Mouse (Mus musculus): ENCODE data around the gene Mapre3. TPM values are rescaled to one million over a fixed set of nuclear protein-coding genes. Genes with fewer than 3 reads are reported as not detected.

Gene Mapre3
- total and polyA plus RNA-seq, 3 experiments = 0.28 to 2.3 (median 1.6) TPM

DNA sequence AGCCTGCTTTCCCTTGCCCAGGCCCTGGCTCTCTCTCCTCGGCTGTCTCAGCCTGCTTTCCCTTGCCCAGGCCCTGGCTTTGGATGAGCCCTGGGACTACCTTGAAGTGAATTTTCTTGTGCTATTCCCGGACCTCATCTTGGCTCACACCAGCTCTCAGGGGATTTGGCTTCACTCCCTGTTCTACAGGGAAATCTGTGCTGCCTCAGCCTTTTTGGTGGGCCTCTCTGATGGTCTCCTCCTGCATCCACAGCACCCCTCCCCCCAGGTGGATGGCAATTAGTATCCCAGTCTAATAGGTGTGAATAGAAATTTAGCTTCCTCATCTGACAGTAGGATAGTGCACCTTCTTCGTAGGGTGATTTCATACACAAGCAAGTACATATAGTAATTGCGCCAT lies 46.4 kb upstream of the Mapre3 start:
- TF ChIP-seq EP300 (IDR thresholded peaks at IDR 0.05; ENCODE audit: low read length) (no peak), RAD21 (IDR thresholded peaks at IDR 0.05; ENCODE audit: low read depth, low read length) (no peak), ZC3H11A (IDR thresholded peaks at IDR 0.05; ENCODE audit: low read depth, low read length) (no peak), UBTF (IDR thresholded peaks at IDR 0.05; ENCODE audit: low read depth, low read length) (no peak), NRF1 (IDR thresholded peaks at IDR 0.05; ENCODE audit: low read depth, low read length) (no peak), JUND (conservative IDR thresholded peaks at IDR 0.05; ENCODE audit: low read depth, low read length) (no peak), CTCF (conservative IDR thresholded peaks at IDR 0.05 in 1 of 2, IDR thresholded peaks at IDR 0.05 in 1 of 2; ENCODE audit: low read depth in 2 of 2, low read length in 2 of 2) (no peak), HCFC1 (IDR thresholded peaks at IDR 0.05; ENCODE audit: low read depth, low read length) (no peak), BHLHE40 (IDR thresholded peaks at IDR 0.05; ENCODE audit: low read depth, low read length) (no peak), MEF2A (IDR thresholded peaks at IDR 0.05; ENCODE audit: borderline replicate concordance, low read depth, low read length) (no peak), IRF4 (IDR thresholded peaks at IDR 0.05; ENCODE audit: low read depth, low read length) (no peak), SIN3A (IDR thresholded peaks at IDR 0.05; ENCODE audit: low read length) (no peak), MXI1 (IDR thresholded peaks at IDR 0.05; ENCODE audit: low read depth, low read length) (no peak), USF2 (conservative IDR thresholded peaks at IDR 0.05; ENCODE audit: low read depth, low read length) (no peak), CHD2 (IDR thresholded peaks at IDR 0.05; ENCODE audit: low read length) (no peak), E2F4 (IDR thresholded peaks at IDR 0.05; ENCODE audit: insufficient replicate concordance, low read depth, low read length) (no peak)
- dilution Hi-C loops (cut with MboI; ENCODE audit: extremely low pct_ligation_motif_present, extremely low pct_unique_long_range_greater_than_20kb, low sequenced_read_pairs) = no loop called here
- peaks cover 38% of the 10 kb centered on the region for H3K27me3 ChIP-seq (replicated peaks)

GRCm38 (mm10) chr5:30768598-30768997 lies 45.8 kb upstream of the Mapre3 start:
- dilution Hi-C loops (cut with MboI; ENCODE audit: extremely low pct_ligation_motif_present, extremely low pct_unique_long_range_greater_than_20kb, low sequenced_read_pairs) = no loop called here
- no peak for DNase-seq (ENCODE audit: extremely low read depth)
- Histone ChIP-seq H3K36me3 (replicated peaks in 1 of 2; ENCODE audit: control insufficient read depth in 1 of 2, insufficient read depth in 1 of 2, low read length in 1 of 2) (no peaks in the 10 kb centered on the region), H3K27me3 (replicated peaks) (peaks cover 37% of the 10 kb centered on the region), H3K4me1 (ENCODE audit: control insufficient read depth in 1 of 2, insufficient read depth in 2 of 2) (peaks cover 2 to 6% of the 10 kb centered on the region in 2 experiments), H3K4me2 (ENCODE audit: insufficient read depth, low read depth, poor library complexity, severe bottlenecking) (no peak overlapping the region), H3K4me3 (replicated peaks in 1 of 3; ENCODE audit: low read depth in 2 of 3, low read length in 2 of 3, poor library complexity in 1 of 3) (no peak overlapping the region), H3K9ac (ENCODE audit: insufficient read depth, low read depth) (no peak overlapping the region), H3K9me3 (replicated peaks; ENCODE audit: low read length) (peaks cover 8% of the 10 kb centered on the region), H3K79me2 (replicated peaks; ENCODE audit: control insufficient read depth, extremely low read depth, insufficient read depth, poor library complexity, severe bottlenecking) (no peaks in the 10 kb centered on the region), H3K27ac (ENCODE audit: insufficient read depth, low read depth) (no peak overlapping the region)
- in situ Hi-C loops (cut with MboI; ENCODE audit: low pct_ligation_motif_present, low pct_unique_long_range_greater_than_20kb, low sequenced_read_pairs) = no loop called here
- TF ChIP-seq MXI1 (IDR thresholded peaks at IDR 0.05; ENCODE audit: low read depth, low read length) (no peak), JUN (IDR thresholded peaks at IDR 0.05; ENCODE audit: insufficient read depth, low read depth, low read length) (no peak), SIN3A (IDR thresholded peaks at IDR 0.05; ENCODE audit: low read length) (no peak), NRF1 (IDR thresholded peaks at IDR 0.05; ENCODE audit: low read depth, low read length) (no peak), KAT2A (IDR thresholded peaks at IDR 0.05; ENCODE audit: insufficient replicate concordance, low read length) (no peak), UBTF (IDR thresholded peaks at IDR 0.05; ENCODE audit: low read depth, low read length) (no peak), RAD21 (IDR thresholded peaks at IDR 0.05; ENCODE audit: low read depth, low read length) (no peak), MYC (IDR thresholded peaks at IDR 0.05; ENCODE audit: low read depth, low read length) (no peak), POLR2AphosphoS2 (IDR thresholded peaks at IDR 0.05; ENCODE audit: low read depth, low read length) (no peak), E2F4 (IDR thresholded peaks at IDR 0.05; ENCODE audit: insufficient replicate concordance, low read depth, low read length) (no peak), JUND (conservative IDR thresholded peaks at IDR 0.05; ENCODE audit: low read depth, low read length) (no peak), TCF12 (IDR thresholded peaks at IDR 0.05; ENCODE audit: low read depth, low read length) (no peak), NELFE (IDR thresholded peaks at IDR 0.05; ENCODE audit: low read depth, low read length) (no peak)

More for the DNA sequence above, 46.4 kb upstream of the Mapre3 start:
- in situ Hi-C loops (cut with MboI; ENCODE audit: low pct_ligation_motif_present, low pct_unique_long_range_greater_than_20kb, low sequenced_read_pairs) = no loop called here
- Histone ChIP-seq H3K4me2 (ENCODE audit: insufficient read depth, low read depth, poor library complexity, severe bottlenecking) (no peak overlapping the region), H3K4me3 (replicated peaks in 1 of 3; ENCODE audit: low read depth in 2 of 3, low read length in 2 of 3, poor library complexity in 1 of 3) (no peak overlapping the region), H3K9me3 (replicated peaks; ENCODE audit: low read length) (peaks cover 8% of the 10 kb centered on the region), H3K27ac (ENCODE audit: insufficient read depth, low read depth) (no peak overlapping the region), H3K79me2 (replicated peaks; ENCODE audit: control insufficient read depth, extremely low read depth, insufficient read depth, poor library complexity, severe bottlenecking) (no peaks in the 10 kb centered on the region), H3K9ac (ENCODE audit: insufficient read depth, low read depth) (no peak overlapping the region), H3K4me1 (ENCODE audit: control insufficient read depth in 1 of 2, insufficient read depth in 2 of 2) (peaks cover 2 to 6% of the 10 kb centered on the region in 2 experiments), H3K36me3 (replicated peaks in 1 of 2; ENCODE audit: control insufficient read depth in 1 of 2, insufficient read depth in 1 of 2, low read length in 1 of 2) (no peaks in the 10 kb centered on the region)
- no peak for DNase-seq (ENCODE audit: extremely low read depth)

Measured in CH12.LX (cell line).